Mouse (Mus musculus) bone marrow macrophage, adult 2 months (primary cell): ENCODE results near the gene Bcar1.

Experiments used
- CTCF ChIP-seq: IDR thresholded peaks from 2 replicates; pipeline ENCODE4 v1.5.1; 2012; ENCODE audit warnings: low read depth, mild to moderate bottlenecking, low read length, moderate library complexity
- POLR2A ChIP-seq: IDR thresholded peaks from 2 replicates; pipeline ENCODE4 v1.6.1; 2012; ENCODE audit warnings: mild to moderate bottlenecking, low read depth, low read length, borderline replicate concordance

DNA sequence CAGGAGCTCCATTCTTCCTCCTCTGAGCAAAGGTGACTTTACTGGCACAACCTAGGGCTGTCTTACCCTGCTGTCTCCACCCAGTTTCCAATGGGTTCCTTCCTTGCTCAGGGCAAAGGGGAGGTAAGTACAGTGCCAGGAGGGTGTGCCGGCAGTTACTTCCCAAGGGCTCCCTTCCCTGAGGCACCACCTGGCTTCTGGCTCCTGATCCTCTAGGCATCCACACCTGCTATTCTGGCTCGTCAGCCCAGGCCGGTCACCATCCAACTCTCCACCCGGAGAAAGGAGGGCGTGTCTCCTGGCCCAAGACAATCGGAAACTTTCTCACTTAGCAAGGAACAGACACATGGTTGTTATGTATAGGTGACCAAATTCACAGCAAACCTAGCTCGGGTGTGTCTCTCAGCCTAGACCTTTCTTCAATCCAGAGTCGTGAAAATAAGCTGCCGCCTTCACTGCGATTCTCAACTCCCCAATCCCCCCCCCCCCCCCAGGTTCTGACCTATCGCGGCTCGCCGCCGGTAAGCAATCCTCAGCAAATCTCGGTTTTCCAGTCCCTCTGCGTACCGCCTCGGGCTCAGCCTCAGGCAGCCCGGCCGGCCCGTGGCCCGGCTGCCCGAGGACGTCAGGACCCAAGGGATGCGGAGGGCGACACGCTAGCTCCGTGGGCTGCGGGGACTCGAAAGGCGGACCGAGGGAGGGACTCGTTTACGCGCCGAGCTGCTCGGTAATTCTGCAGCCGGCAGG lies 12.2 kb downstream of the Bcar1 start:
- TF ChIP-seq CTCF, result no peak; the same call in 1 of the 2 replicates
- no peak for TF ChIP-seq POLR2A
